Mouse (Mus musculus) large intestine, adult 2 months (tissue): ENCODE results near the gene Rps6kc1. TPM values are rescaled to one million over a fixed set of nuclear protein-coding genes. Genes with fewer than 3 reads are reported as not detected.

ENCODE experiments used
- DNase-seq: peaks from one replicate; pipeline ENCODE4 v3.0.0-alpha.2; 2012; ENCODE audit warnings: low read depth, low spot score
- WGBS: fragments of 180-500 bp; shearing (Covaris S2); methylation state at CpG from one replicate; pipeline ENCODE4 v1.1.7; 2018; 5-methylcytosine and 5-hydroxymethylcytosine counted together
- polyA plus RNA-seq: library from polyadenylated mRNA; depleted of rRNA; stranded (reverse); fragments of >200 nt; gene quantifications from 2 replicates; pipeline ENCODE4 v1.2.3, GENCODE M21; 2012; rRNA removed

The Rps6kc1 gene
- polyA plus RNA-seq, 1 experiment = 9.2 TPM

GRCm38 (mm10) chr1:190654694-190655001 is 256.9 kb downstream of the Rps6kc1 start:
- WGBS = 89% methylated on average over 6 of the region's 6 CpGs
- DNase-seq = no peak

GRCm38 (mm10) chr1:190653989-190654693 is 257.4 kb downstream of the Rps6kc1 start:
- 85% methylated on average over 20 of the region's 20 CpGs for WGBS
- DNase-seq = no peak

GRCm38 (mm10) chr1:190653081-190653480 is 258.5 kb downstream of the Rps6kc1 start:
- DNase-seq = no peak
- 59% methylated on average over 6 of the region's 6 CpGs for WGBS

Other genes with a start within 250 kb of the Rps6kc1 start
- gene Angel2, start 13.3 kb upstream of the Rps6kc1 start, polyA plus RNA-seq = 19.0 and 29.9 TPM in 2 replicates
- 0.29 and 0.31 TPM in 2 replicates for gene Vash2, start 67.5 kb upstream of the Rps6kc1 start, polyA plus RNA-seq
- gene Flvcr1, start 114.4 kb upstream of the Rps6kc1 start, polyA plus RNA-seq = 8.1 and 26.4 TPM in 2 replicates
- not detected in 2 replicates for gene Spata45, start 124.9 kb upstream of the Rps6kc1 start, polyA plus RNA-seq
- 4.8 and 6.2 TPM in 2 replicates for gene Tatdn3, start 151.2 kb upstream of the Rps6kc1 start, polyA plus RNA-seq
- gene Nsl1, start 151.2 kb upstream of the Rps6kc1 start, polyA plus RNA-seq = 2.7 and 3.5 TPM in 2 replicates
- gene Batf3, start 186.1 kb upstream of the Rps6kc1 start, polyA plus RNA-seq = 6.5 and 7.5 TPM in 2 replicates